Mouse (Mus musculus) thymus, adult 2 months (tissue): ENCODE data around the gene Scube3. TPM values are rescaled to one million over a fixed set of nuclear protein-coding genes. Genes with fewer than 3 reads are reported as not detected.
A peak's percentile ranks its signal among the peaks of the same experiment; 100 is the strongest.

Experiments
- DNase-seq: peaks from one replicate; pipeline ENCODE4 v3.0.0; 2021
- H3K27ac ChIP-seq: fragments of 200-500 bp; 2 replicates; pipeline ENCODE4 v1.5.1; 2012; ENCODE audit warnings: low read length, control low read depth; ENCODE audit not compliant: control insufficient read depth, insufficient read depth
- H3K27me3 ChIP-seq: fragments of 200-500 bp; 2 replicates; pipeline ENCODE4 v1.6.1; 2012; ENCODE audit warnings: mild to moderate bottlenecking, low read length, moderate library complexity, mixed read lengths; ENCODE audit not compliant: control insufficient read depth, insufficient read depth
- H3K36me3 ChIP-seq: fragments of 200-500 bp; 2 replicates; pipeline ENCODE4 v1.6.1; 2012; ENCODE audit warnings: mild to moderate bottlenecking, low read length, moderate library complexity; ENCODE audit not compliant: control insufficient read depth, insufficient read depth
- H3K4me1 ChIP-seq: fragments of 200-500 bp; replicated peaks from 2 replicates; pipeline ENCODE4 v1.6.1; 2012; ENCODE audit warnings: low read length; ENCODE audit not compliant: control insufficient read depth, insufficient read depth
- H3K4me3 ChIP-seq: fragments of 200-500 bp; 2 replicates; pipeline ENCODE4 v1.5.1; 2012; ENCODE audit warnings: mild to moderate bottlenecking, low read length, control low read depth, moderate library complexity; ENCODE audit not compliant: control insufficient read depth, insufficient read depth
- CTCF ChIP-seq: fragments of 200-500 bp; IDR thresholded peaks from 2 replicates; pipeline ENCODE4 v1.5.1; 2012; ENCODE audit warnings: mild to moderate bottlenecking, control low read depth, low read length, moderate library complexity, borderline replicate concordance; ENCODE audit not compliant: control insufficient read depth, poor library complexity, insufficient read depth; ENCODE audit errors: extremely low read depth
- POLR2A ChIP-seq: fragments of 200-500 bp; IDR thresholded peaks from 2 replicates; pipeline ENCODE4 v1.6.1; 2012; ENCODE audit warnings: mild to moderate bottlenecking, low read length, control low read depth, moderate library complexity; ENCODE audit not compliant: control insufficient read depth, poor library complexity, insufficient read depth; ENCODE audit errors: extremely low read depth
- WGBS: fragments of 180-500 bp; shearing (Covaris S2); methylation state at CpG from one replicate; pipeline ENCODE4 v1.1.7; 2018; 5-methylcytosine and 5-hydroxymethylcytosine counted together
- polyA plus RNA-seq: library from polyadenylated mRNA; depleted of rRNA; stranded (reverse); fragments of >200 nt; gene quantifications from 2 replicates; pipeline ENCODE4 v1.2.3, GENCODE M21; 2012

Scube3 gene
- polyA plus RNA-seq, 1 experiment: 1.6 TPM

- Histone ChIP-seq H3K27me3 (peaks cover 6% of the 10 kb centered on the region; the same call in 1 of the 2 replicates), H3K4me1 (peaks cover 2% of the 10 kb centered on the region; the same call in 1 of the 2 replicates), H3K36me3 (no peaks in the 10 kb centered on the region), H3K4me3 (no peak overlapping the region), H3K27ac (no peak overlapping the region)
- TF ChIP-seq POLR2A (no peak), CTCF (no peak)
- no peak for DNase-seq
- WGBS: 95% methylated on average over 3 of the region's 3 CpGs
Measured at GRCm38 (mm10) chr17:28148288-28148687, 6.3 kb downstream of the Scube3 start.

- no peaks in the 10 kb centered on the region for H3K4me1 ChIP-seq
- H3K27me3 ChIP-seq: no peaks in the 10 kb centered on the region; the same call in 1 of the 2 replicates
- WGBS: 95% methylated on average over 8 of the region's 8 CpGs
- DNase-seq: no peak
- TF ChIP-seq CTCF (no peak), POLR2A (no peak)
- H3K4me3 ChIP-seq: no peak overlapping the region
- no peaks in the 10 kb centered on the region for H3K36me3 ChIP-seq
- H3K27ac ChIP-seq: no peak overlapping the region
Measured at GRCm38 (mm10) chr17:28149734-28150133, 7.8 kb downstream of the Scube3 start.

GRCm38 (mm10) chr17:28150456-28150855 is 8.5 kb downstream of the Scube3 start:
- DNase-seq: no peak
- Histone ChIP-seq H3K27me3 (no peaks in the 10 kb centered on the region), H3K27ac (no peak overlapping the region), H3K36me3 (no peaks in the 10 kb centered on the region), H3K4me3 (no peak overlapping the region), H3K4me1 (no peaks in the 10 kb centered on the region)
- TF ChIP-seq POLR2A (no peak), CTCF (no peak)
- 94% methylated on average over 12 of the region's 12 CpGs for WGBS

- WGBS: 92% methylated on average over 6 of the region's 6 CpGs
- Histone ChIP-seq H3K36me3 (no peaks in the 10 kb centered on the region), H3K4me3 (no peak overlapping the region), H3K4me1 (no peaks in the 10 kb centered on the region), H3K27me3 (no peaks in the 10 kb centered on the region), H3K27ac (no peak overlapping the region)
- TF ChIP-seq CTCF (no peak), POLR2A (no peak)
- DNase-seq: no peak
Measured at GRCm38 (mm10) chr17:28153095-28153494, 11.2 kb downstream of the Scube3 start.

DNA sequence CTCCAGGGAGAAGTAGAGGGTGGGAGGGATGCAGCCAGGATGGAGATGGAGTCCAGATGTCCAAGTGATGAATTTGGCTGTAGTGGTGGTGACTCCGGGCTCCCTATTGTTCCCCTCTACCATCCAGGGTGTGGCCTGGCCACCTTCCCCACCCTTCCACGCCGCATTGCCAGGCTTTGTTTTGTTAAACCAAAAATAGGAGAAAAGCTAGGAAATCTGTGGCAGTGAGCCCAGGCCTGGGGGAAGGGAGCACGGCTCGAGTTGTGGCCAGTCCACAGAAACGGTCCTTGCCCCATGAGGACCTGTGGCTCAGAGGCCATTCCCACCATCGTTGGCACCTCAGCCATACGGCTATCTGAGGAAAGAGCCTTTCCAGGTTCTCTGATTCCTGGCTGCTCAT is 13.0 kb downstream of the Scube3 start:
- Histone ChIP-seq H3K4me1 (no peaks in the 10 kb centered on the region), H3K27ac (no peak overlapping the region), H3K4me3 (no peak overlapping the region), H3K36me3 (no peaks in the 10 kb centered on the region), H3K27me3 (no peaks in the 10 kb centered on the region)
- TF ChIP-seq POLR2A (no peak), CTCF (no peak)
- WGBS: 94% methylated on average over 8 of the region's 8 CpGs
- DNase-seq: no peak

DNA sequence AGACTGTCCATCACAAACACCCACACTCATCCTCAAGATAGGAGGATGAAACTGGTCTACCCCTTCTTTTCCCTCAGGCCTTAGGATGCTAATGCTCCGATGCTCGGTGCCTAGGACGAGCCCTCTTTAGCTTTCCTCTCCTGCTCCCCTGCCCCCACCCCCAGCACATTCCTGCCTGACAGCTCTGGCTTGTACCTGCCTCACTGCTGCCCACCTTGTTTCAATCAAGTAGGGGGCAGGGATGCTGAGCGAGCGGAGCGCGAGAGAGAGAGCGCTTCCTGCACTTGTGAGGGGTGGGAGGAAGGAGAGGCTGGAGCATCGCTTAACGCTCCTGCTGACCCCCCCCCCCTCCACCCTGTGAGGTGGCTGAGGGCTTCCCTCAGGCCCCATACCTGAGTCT is 18.4 kb downstream of the Scube3 start:
- Histone ChIP-seq H3K27me3 (no peaks in the 10 kb centered on the region), H3K4me3 (no peak overlapping the region), H3K4me1 (no peaks in the 10 kb centered on the region), H3K27ac (no peak overlapping the region), H3K36me3 (no peaks in the 10 kb centered on the region)
- no peak for DNase-seq
- WGBS: 85% methylated on average over 10 of the region's 10 CpGs
- no peak for TF ChIP-seq POLR2A
- 0 out of 2 replicates have a peak, but pooled peaks have one; percentile 13 for TF ChIP-seq CTCF

DNA sequence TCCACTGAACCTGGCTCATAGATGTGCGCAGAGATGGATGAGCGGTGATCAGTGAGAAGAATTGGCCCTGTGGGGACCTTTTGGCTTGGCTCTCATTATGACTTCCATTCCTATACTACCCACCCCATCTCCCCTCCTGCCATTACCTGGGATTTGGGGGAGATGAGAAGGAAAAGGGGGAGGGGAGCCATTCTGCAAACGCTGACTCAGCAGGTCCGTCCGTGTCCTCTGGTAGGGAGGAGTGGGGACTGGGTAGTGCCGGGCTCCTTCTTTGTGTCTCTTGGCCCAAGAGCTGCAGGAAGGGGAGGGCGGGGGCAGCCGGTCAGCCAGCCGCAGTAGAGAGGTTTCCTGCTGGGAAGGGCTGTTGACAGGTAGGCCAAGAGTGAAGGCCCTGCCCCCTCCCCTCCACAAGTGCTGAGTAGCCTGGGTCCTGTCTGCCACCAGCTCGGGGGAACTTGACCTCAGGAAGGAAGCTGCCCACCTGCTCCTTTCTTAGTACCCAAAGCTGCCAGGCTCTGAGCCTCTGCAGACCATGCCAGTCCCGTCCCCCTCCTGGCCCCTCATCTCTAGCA is 19.5 kb downstream of the Scube3 start:
- Histone ChIP-seq H3K27ac (no peak overlapping the region), H3K4me3 (no peak overlapping the region), H3K27me3 (no peaks in the 10 kb centered on the region), H3K36me3 (no peaks in the 10 kb centered on the region), H3K4me1 (no peaks in the 10 kb centered on the region)
- TF ChIP-seq POLR2A (no peak), CTCF (no peak)
- 28% methylated on average over 11 of the region's 11 CpGs for whole genome bisulfite sequencing
- DNase-seq: no peak
